Mouse (Mus musculus) kidney, embryonic 14.5 days (tissue): ENCODE data around the gene Smok3c. TPM values are rescaled to one million over a fixed set of nuclear protein-coding genes. Genes with fewer than 3 reads are reported as not detected.
"Not testable (repeated sequence)": the region's sequence is repeated elsewhere in the genome, so short reads cannot be mapped to it uniquely, and the experiment has no call there.

ENCODE experiments used
- ATAC-seq: fragments of 200-750 bp; cut with Nextera tagmentation; 2 replicates; pipeline ENCODE4 v1.8.0; 2017; ENCODE audit warnings: moderate number of reproducible peaks, mild to moderate bottlenecking, moderate TSS enrichment, moderate library complexity; ENCODE audit not compliant: low FRiP score, low TSS enrichment
- H3K27ac ChIP-seq: fragments of 300-500 bp; sonication (generic); 2 replicates; pipeline ENCODE4 v1.5.1; 2014; ENCODE audit warnings: low read depth, mild to moderate bottlenecking, low read length, moderate library complexity, mixed read lengths
- H3K27me3 ChIP-seq: fragments of 300-500 bp; sonication (generic); 2 replicates; pipeline ENCODE4 v1.6.1; 2014; ENCODE audit warnings: mild to moderate bottlenecking, low read length; ENCODE audit not compliant: control insufficient read depth, insufficient read depth
- H3K36me3 ChIP-seq: fragments of 300-500 bp; sonication (generic); 2 replicates; pipeline ENCODE4 v1.6.1; 2014; ENCODE audit warnings: low read length, mixed read lengths; ENCODE audit not compliant: control insufficient read depth, insufficient read depth
- H3K4me1 ChIP-seq: fragments of 300-500 bp; sonication (generic); 2 replicates; pipeline ENCODE4 v1.6.1; 2014; ENCODE audit warnings: low read length, mixed read lengths; ENCODE audit not compliant: control insufficient read depth, insufficient read depth
- H3K4me2 ChIP-seq: fragments of 300-500 bp; sonication (generic); replicated peaks from 2 replicates; pipeline ENCODE4 v1.6.1; 2014; ENCODE audit warnings: low read depth, mild to moderate bottlenecking, low read length
- H3K4me3 ChIP-seq: fragments of 300-500 bp; sonication (generic); 2 replicates; pipeline ENCODE4 v1.5.1; 2014; ENCODE audit warnings: mild to moderate bottlenecking, low read length
- H3K9ac ChIP-seq: fragments of 300-500 bp; sonication (generic); 2 replicates; pipeline ENCODE4 v1.6.1; 2014; ENCODE audit warnings: low read depth, mild to moderate bottlenecking, low read length, moderate library complexity
- H3K9me3 ChIP-seq: fragments of 300-500 bp; sonication (generic); 2 replicates; pipeline ENCODE4 v1.6.1; 2016; ENCODE audit warnings: low read length; ENCODE audit not compliant: control insufficient read depth
- WGBS: fragments of 180-500 bp; shearing (Covaris S2); extraction: QIAGEN DNeasy Blood & Tissue Kit; methylation state at CpG from one replicate; pipeline ENCODE4 v1.1.7; 2014; 5-methylcytosine and 5-hydroxymethylcytosine counted together
- polyA plus RNA-seq: library from polyadenylated mRNA; unstranded; fragments of >200 nt; fragmentation: Nextera tagmentation; extraction: Ambion mirVana; gene quantifications from 2 replicates; pipeline ENCODE4 v1.2.1, GENCODE M21; 2014

Gene Smok3c
- polyA plus RNA-seq, result not detected in 2 replicates

- not testable (repeated sequence) for H3K4me3 ChIP-seq, ATAC-seq
- WGBS, result no CpG with 5 or more reads among the region's 5 CpGs
These were observed at the start of gene Smok3c for GRCm38 (mm10) chr5:138052894-138053293. Gene Smok3c (plus strand): TSS chr5:138053194.

GRCm38 (mm10) chr5:138009437-138009836 lies 43.6 kb upstream of the Smok3c start:
- no peaks in the 10 kb centered on the region for H3K36me3 ChIP-seq
- H3K4me3 ChIP-seq, result no peak overlapping the region
- no peak overlapping the region for H3K27ac ChIP-seq
- no peak for ATAC-seq
- no peaks in the 10 kb centered on the region for H3K4me1 ChIP-seq
- H3K9ac ChIP-seq, result no peak overlapping the region
- no peak overlapping the region for H3K4me2 ChIP-seq
- WGBS, result 93% methylated on average over 5 of the region's 5 CpGs
- no peaks in the 10 kb centered on the region; the same call in 1 of the 2 replicates for H3K9me3 ChIP-seq
- H3K27me3 ChIP-seq, result no peaks in the 10 kb centered on the region

More at GRCm38 (mm10) chr5:138052894-138053293, at the start of gene Smok3c:
- not testable (repeated sequence) for H3K4me1 ChIP-seq, H3K27ac ChIP-seq, H3K9me3 ChIP-seq, H3K9ac ChIP-seq, H3K36me3 ChIP-seq, H3K27me3 ChIP-seq, H3K4me2 ChIP-seq

GRCm38 (mm10) chr5:138012382-138012781 lies 40.6 kb upstream of the Smok3c start:
- no peak overlapping the region for H3K27ac ChIP-seq
- no peak overlapping the region for H3K4me2 ChIP-seq
- H3K4me3 ChIP-seq, result no peak overlapping the region
- no peaks in the 10 kb centered on the region for H3K4me1 ChIP-seq
- H3K36me3 ChIP-seq, result no peaks in the 10 kb centered on the region
- WGBS, result 86% methylated on average over 5 of the region's 5 CpGs
- H3K9ac ChIP-seq, result no peak overlapping the region
- no peaks in the 10 kb centered on the region for H3K9me3 ChIP-seq
- H3K27me3 ChIP-seq, result no peaks in the 10 kb centered on the region
- ATAC-seq, result no peak

GRCm38 (mm10) chr5:138016530-138016929 lies 36.5 kb upstream of the Smok3c start:
- WGBS, result 91% methylated on average over 2 of the region's 2 CpGs
- ATAC-seq, result no peak
- no peak overlapping the region for H3K4me2 ChIP-seq
- no peaks in the 10 kb centered on the region for H3K27me3 ChIP-seq
- H3K4me1 ChIP-seq, result no peaks in the 10 kb centered on the region
- H3K9me3 ChIP-seq, result no peaks in the 10 kb centered on the region
- H3K27ac ChIP-seq, result no peak overlapping the region
- no peak overlapping the region for H3K9ac ChIP-seq
- no peak overlapping the region for H3K4me3 ChIP-seq
- no peaks in the 10 kb centered on the region for H3K36me3 ChIP-seq

- no peak overlapping the region for H3K4me3 ChIP-seq
- no peaks in the 10 kb centered on the region for H3K27me3 ChIP-seq
- no peaks in the 10 kb centered on the region for H3K36me3 ChIP-seq
- no peaks in the 10 kb centered on the region for H3K9me3 ChIP-seq
- H3K27ac ChIP-seq, result no peak overlapping the region
- ATAC-seq, result no peak
- H3K9ac ChIP-seq, result no peak overlapping the region
- H3K4me1 ChIP-seq, result no peaks in the 10 kb centered on the region
- no peak overlapping the region for H3K4me2 ChIP-seq
These were observed 36.0 kb upstream of the Smok3c start for GRCm38 (mm10) chr5:138016997-138017396.

- not testable (repeated sequence) for H3K4me1 ChIP-seq, H3K27me3 ChIP-seq, H3K9ac ChIP-seq, ATAC-seq, H3K27ac ChIP-seq, H3K4me2 ChIP-seq, H3K9me3 ChIP-seq, H3K36me3 ChIP-seq, H3K4me3 ChIP-seq
- 86% methylated on average over 3 of the region's 4 CpGs for WGBS
These were observed 33.4 kb upstream of the Smok3c start for GRCm38 (mm10) chr5:138019577-138019976.

GRCm38 (mm10) chr5:138020961-138021479 lies 32.0 kb upstream of the Smok3c start, which contains the start of the genes Smok3a and Smok3b:
Gene Smok3a (plus strand): TSS chr5:138021261.
Gene Smok3b (plus strand): TSS chr5:138021429.
- not testable (repeated sequence) for H3K9ac ChIP-seq, H3K4me1 ChIP-seq, H3K4me2 ChIP-seq, H3K27me3 ChIP-seq, ATAC-seq, H3K36me3 ChIP-seq, H3K9me3 ChIP-seq, H3K27ac ChIP-seq, H3K4me3 ChIP-seq
- WGBS, result 94% methylated on average over 3 of the region's 7 CpGs

- WGBS, result 89% methylated on average over 4 of the region's 4 CpGs
These were observed 20.8 kb downstream of the Smok3c start for GRCm38 (mm10) chr5:138073803-138074202.

GRCm38 (mm10) chr5:138075684-138076083 lies 22.7 kb downstream of the Smok3c start:
- no peak for ATAC-seq
- Histone ChIP-seq H3K9me3 (no peaks in the 10 kb centered on the region), H3K9ac (no peak overlapping the region), H3K4me2 (no peak overlapping the region), H3K4me3 (no peak overlapping the region), H3K4me1 (no peaks in the 10 kb centered on the region), H3K36me3 (no peaks in the 10 kb centered on the region), H3K27ac (no peak overlapping the region), H3K27me3 (no peaks in the 10 kb centered on the region)
- WGBS, result 76% methylated on average over 3 of the region's 3 CpGs

More at GRCm38 (mm10) chr5:138073803-138074202, 20.8 kb downstream of the Smok3c start:
- H3K9ac ChIP-seq, result no peak overlapping the region
- H3K27me3 ChIP-seq, result no peaks in the 10 kb centered on the region
- H3K36me3 ChIP-seq, result no peaks in the 10 kb centered on the region
- H3K9me3 ChIP-seq, result no peaks in the 10 kb centered on the region
- no peak overlapping the region for H3K4me3 ChIP-seq
- H3K27ac ChIP-seq, result no peak overlapping the region
- no peaks in the 10 kb centered on the region for H3K4me1 ChIP-seq
- no peak for ATAC-seq
- H3K4me2 ChIP-seq, result no peak overlapping the region
